Mouse (Mus musculus): ENCODE measurements around the gene Metap1.

DNA sequence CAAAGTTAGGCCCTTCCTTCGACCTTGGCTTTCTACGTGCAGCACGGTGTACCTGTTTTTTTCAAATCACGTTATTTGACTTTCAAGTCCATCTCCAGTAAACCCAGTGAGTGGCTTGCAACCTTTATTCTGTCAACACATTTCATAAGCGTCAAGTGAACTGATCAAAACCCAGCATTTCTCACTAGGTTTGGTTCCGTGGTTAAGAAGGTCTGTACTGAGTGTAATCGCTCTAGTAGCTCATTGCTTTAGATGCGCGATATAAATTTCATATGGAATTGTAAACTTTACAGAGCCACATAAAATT, 45.9 kb downstream of the Metap1 start:
- TF ChIP-seq CTCF (IDR thresholded peaks at IDR 0.05; ENCODE audit: low read depth) (no peak), EP300 (IDR thresholded peaks at IDR 0.05; ENCODE audit: low read depth) (no peak)

Data from liver, embryonic 14.5 days (tissue).